Mouse (Mus musculus) kidney, adult 8-10 months (tissue): ENCODE results near the gene Zfp445.
"Not testable (repeated sequence)": the region's sequence is repeated elsewhere in the genome, so short reads cannot be mapped to it uniquely, and the experiment has no call there.

ENCODE experiments used
- DNase-seq, 2 experiments: peaks; one replicate each; pipeline ENCODE4 v3.0.0; 2022

Gene Zfp445

GRCm38 (mm10) chr9:122865697-122866166, at the start of gene Zfp445:
Gene Zfp445, minus strand, starts transcription at chr9:122866006.
- DNase-seq: peak; percentile 80 to 87

- DNase-seq: peak; percentile 18 to 28
Observed at GRCm38 (mm10) chr9:122902717-122903535, 37.1 kb upstream of the Zfp445 start.

GRCm38 (mm10) chr9:122901047-122901446, 35.2 kb upstream of the Zfp445 start:
- DNase-seq: no peak

GRCm38 (mm10) chr9:122886372-122887179, 20.8 kb upstream of the Zfp445 start:
- DNase-seq: peak; percentile 66 to 69

- DNase-seq: no peak
Observed at GRCm38 (mm10) chr9:122885385-122885784, 19.6 kb upstream of the Zfp445 start, which contains the start of gene Zkscan7. Gene Zkscan7, plus strand, starts transcription at chr9:122885685.

GRCm38 (mm10) chr9:122875145-122875544, 9.3 kb upstream of the Zfp445 start:
- no peak for DNase-seq

GRCm38 (mm10) chr9:122874653-122875052, 8.8 kb upstream of the Zfp445 start:
- DNase-seq: no peak

- no peak for DNase-seq
Observed at GRCm38 (mm10) chr9:122872595-122872994, 6.8 kb upstream of the Zfp445 start.

GRCm38 (mm10) chr9:122866192-122866591, 386 bp upstream of the Zfp445 start:
- DNase-seq: no peak

- DNase-seq: no peak
Observed at GRCm38 (mm10) chr9:122864848-122865247, 958 bp downstream of the Zfp445 start.

- no peak for DNase-seq
Observed at GRCm38 (mm10) chr9:122863731-122864130, 2.1 kb downstream of the Zfp445 start.

- no peak for DNase-seq
Observed at GRCm38 (mm10) chr9:122860752-122861151, 5.1 kb downstream of the Zfp445 start.

- no peak for DNase-seq
Observed at GRCm38 (mm10) chr9:122856716-122857115, 9.1 kb downstream of the Zfp445 start.

GRCm38 (mm10) chr9:122855617-122856016, 10.2 kb downstream of the Zfp445 start:
- no peak for DNase-seq

GRCm38 (mm10) chr9:122855141-122855540, 10.7 kb downstream of the Zfp445 start:
- not testable (repeated sequence) for DNase-seq

GRCm38 (mm10) chr9:122854526-122854925, 11.3 kb downstream of the Zfp445 start:
- DNase-seq: no peak

GRCm38 (mm10) chr9:122847811-122848311, 17.9 kb downstream of the Zfp445 start:
- DNase-seq: not testable (repeated sequence)

- no peak for DNase-seq
Observed at GRCm38 (mm10) chr9:122846156-122846555, 19.6 kb downstream of the Zfp445 start.

- DNase-seq: no peak
Observed at GRCm38 (mm10) chr9:122845621-122846020, 20.2 kb downstream of the Zfp445 start.

GRCm38 (mm10) chr9:122843760-122844159, 22.0 kb downstream of the Zfp445 start, which contains the start of gene Gm35549:
Gene Gm35549, minus strand, starts transcription at chr9:122844035.
- no peak for DNase-seq

GRCm38 (mm10) chr9:122837680-122838079, 28.1 kb downstream of the Zfp445 start:
- DNase-seq: peak; percentile 75 to 76

GRCm38 (mm10) chr9:122837216-122837615, 28.6 kb downstream of the Zfp445 start:
- DNase-seq: no peak

- DNase-seq: peak; percentile 23 to 50
Observed at GRCm38 (mm10) chr9:122836790-122837189, 29.0 kb downstream of the Zfp445 start.
